Mouse (Mus musculus): ENCODE results near the gene Gdf10. TPM values are rescaled to one million over a fixed set of nuclear protein-coding genes. Genes with fewer than 3 reads are reported as not detected.

Gene Gdf10
- polyA plus RNA-seq, 1 experiment from 2014 or later: 3.0 TPM

DNA sequence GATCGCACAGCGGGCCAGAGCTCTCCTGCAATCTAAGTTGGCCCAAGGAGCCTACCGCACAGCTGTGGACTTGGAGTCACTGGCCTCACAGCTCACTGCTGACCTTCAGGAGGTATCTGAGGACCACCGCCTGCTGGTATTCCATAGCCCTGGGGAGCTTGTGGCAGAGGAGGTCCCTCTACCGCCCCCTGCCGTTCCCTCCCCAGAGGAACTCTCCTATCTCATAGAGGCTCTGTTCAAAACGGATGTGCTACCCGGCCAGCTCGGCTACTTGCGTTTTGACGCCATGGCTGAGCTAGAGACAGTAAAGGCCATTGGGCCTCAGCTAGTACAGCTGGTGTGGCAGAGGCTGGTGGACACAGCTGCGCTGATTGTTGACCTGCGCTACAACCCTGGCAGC is 32.7 kb downstream of the Gdf10 start:
- H3K27ac ChIP-seq (ENCODE audit: low read length): no peak overlapping the region
- H3K4me3 ChIP-seq (replicated peaks; ENCODE audit: low read length): no peak overlapping the region
- H3K27me3 ChIP-seq (replicated peaks; ENCODE audit: control insufficient read depth, insufficient read depth, low read length): no peaks in the 10 kb centered on the region
- no peaks in the 10 kb centered on the region for H3K36me3 ChIP-seq (ENCODE audit: control insufficient read depth, insufficient read depth)
- H3K9me3 ChIP-seq (ENCODE audit: control insufficient read depth, low read length): no peaks in the 10 kb centered on the region
- H3K4me1 ChIP-seq (replicated peaks; ENCODE audit: control insufficient read depth, insufficient read depth, low read length): no peaks in the 10 kb centered on the region
- no peak overlapping the region for H3K9ac ChIP-seq (replicated peaks; ENCODE audit: low read depth, low read length)
- WGBS: 85% methylated on average over 13 of the region's 13 CpGs
- no peak for ATAC-seq
- no peak overlapping the region for H3K4me2 ChIP-seq (ENCODE audit: low read length)

DNA sequence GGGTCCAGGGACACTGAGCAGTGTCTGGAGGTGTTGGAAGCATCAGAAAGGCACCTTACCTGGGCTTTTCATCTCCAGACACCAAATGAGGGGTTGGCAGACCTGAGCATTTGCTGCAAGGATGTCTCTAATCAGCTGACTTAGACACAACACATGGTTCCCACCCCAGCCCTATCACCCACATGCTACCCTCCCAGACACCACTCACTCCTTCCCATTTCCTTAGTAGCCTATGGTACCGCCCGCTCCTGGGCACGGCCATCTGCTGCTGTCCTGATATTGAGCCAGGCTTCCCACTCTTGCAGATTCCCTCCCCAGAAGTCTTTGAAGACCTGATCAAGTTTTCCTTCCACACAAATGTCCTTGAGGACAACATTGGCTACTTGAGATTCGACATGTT is 34.8 kb downstream of the Gdf10 start:
- 96% methylated on average over 4 of the region's 4 CpGs for WGBS
- ATAC-seq: no peak
- H3K27me3 ChIP-seq (replicated peaks; ENCODE audit: control insufficient read depth, insufficient read depth, low read length): no peaks in the 10 kb centered on the region
- H3K27ac ChIP-seq (ENCODE audit: low read length): no peak overlapping the region
- H3K4me3 ChIP-seq (replicated peaks; ENCODE audit: low read length): no peak overlapping the region
- no peaks in the 10 kb centered on the region for H3K9me3 ChIP-seq (ENCODE audit: control insufficient read depth, low read length)
- H3K4me2 ChIP-seq (ENCODE audit: low read length): no peak overlapping the region
- no peaks in the 10 kb centered on the region for H3K4me1 ChIP-seq (replicated peaks; ENCODE audit: control insufficient read depth, insufficient read depth, low read length)
- H3K36me3 ChIP-seq (ENCODE audit: control insufficient read depth, insufficient read depth): no peaks in the 10 kb centered on the region
- no peak overlapping the region for H3K9ac ChIP-seq (replicated peaks; ENCODE audit: low read depth, low read length)

DNA sequence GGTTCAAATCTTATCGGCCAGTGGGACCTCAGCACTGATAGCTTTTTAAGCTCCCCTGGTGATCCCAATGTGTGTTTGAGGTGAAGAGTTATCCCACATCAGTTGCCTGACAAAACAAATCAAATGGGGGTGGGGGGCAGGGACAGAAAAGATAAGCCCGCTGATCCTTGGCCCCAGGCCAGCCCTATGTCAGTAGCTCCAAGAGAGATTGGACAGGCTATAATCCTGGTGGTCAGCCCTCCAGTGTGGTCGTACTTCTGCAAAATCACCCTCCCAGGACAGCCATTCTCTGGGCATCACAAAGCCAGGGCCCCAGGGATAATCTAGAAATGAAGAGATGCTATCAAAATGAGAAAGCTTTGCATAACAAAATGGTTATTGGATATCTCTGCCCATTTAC is 35.5 kb downstream of the Gdf10 start:
- Histone ChIP-seq H3K9me3 (ENCODE audit: control insufficient read depth, low read length) (no peaks in the 10 kb centered on the region), H3K4me2 (ENCODE audit: low read length) (no peak overlapping the region), H3K9ac (replicated peaks; ENCODE audit: low read depth, low read length) (no peak overlapping the region), H3K4me3 (replicated peaks; ENCODE audit: low read length) (no peak overlapping the region), H3K36me3 (ENCODE audit: control insufficient read depth, insufficient read depth) (no peaks in the 10 kb centered on the region), H3K27ac (ENCODE audit: low read length) (no peak overlapping the region), H3K4me1 (replicated peaks; ENCODE audit: control insufficient read depth, insufficient read depth, low read length) (no peaks in the 10 kb centered on the region), H3K27me3 (replicated peaks; ENCODE audit: control insufficient read depth, insufficient read depth, low read length) (no peaks in the 10 kb centered on the region)
- 72% methylated on average over 3 of the region's 3 CpGs for WGBS
- ATAC-seq: no peak

DNA sequence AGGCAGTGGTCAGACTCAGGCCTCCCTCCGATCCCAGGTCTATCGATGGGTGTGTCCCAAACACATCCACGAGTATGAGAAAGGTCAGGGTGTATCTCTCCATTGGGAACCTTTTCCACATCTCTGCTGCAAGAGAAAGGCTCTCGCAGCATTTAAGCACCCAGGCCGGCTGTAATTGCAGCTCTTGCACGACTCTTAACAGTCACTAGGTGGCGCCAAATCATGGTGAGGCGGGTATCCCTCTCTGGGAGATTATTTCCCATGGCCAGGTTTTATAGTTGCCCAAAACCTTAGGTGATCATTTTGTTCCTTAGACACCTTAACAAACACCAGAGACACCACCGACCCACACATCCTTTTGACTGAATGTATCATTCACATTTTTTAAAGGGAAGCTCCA is 36.0 kb downstream of the Gdf10 start:
- 12% methylated on average over 9 of the region's 9 CpGs for WGBS
- Histone ChIP-seq H3K4me1 (replicated peaks; ENCODE audit: control insufficient read depth, insufficient read depth, low read length) (no peaks in the 10 kb centered on the region), H3K27ac (ENCODE audit: low read length) (no peak overlapping the region), H3K4me2 (ENCODE audit: low read length) (no peak overlapping the region), H3K36me3 (ENCODE audit: control insufficient read depth, insufficient read depth) (no peaks in the 10 kb centered on the region), H3K9ac (replicated peaks; ENCODE audit: low read depth, low read length) (no peak overlapping the region), H3K27me3 (replicated peaks; ENCODE audit: control insufficient read depth, insufficient read depth, low read length) (no peaks in the 10 kb centered on the region), H3K9me3 (ENCODE audit: control insufficient read depth, low read length) (no peaks in the 10 kb centered on the region), H3K4me3 (replicated peaks; ENCODE audit: low read length) (no peak overlapping the region)
- ATAC-seq: 0 out of 2 replicates have a peak, but pooled peaks have one; percentile 38

DNA sequence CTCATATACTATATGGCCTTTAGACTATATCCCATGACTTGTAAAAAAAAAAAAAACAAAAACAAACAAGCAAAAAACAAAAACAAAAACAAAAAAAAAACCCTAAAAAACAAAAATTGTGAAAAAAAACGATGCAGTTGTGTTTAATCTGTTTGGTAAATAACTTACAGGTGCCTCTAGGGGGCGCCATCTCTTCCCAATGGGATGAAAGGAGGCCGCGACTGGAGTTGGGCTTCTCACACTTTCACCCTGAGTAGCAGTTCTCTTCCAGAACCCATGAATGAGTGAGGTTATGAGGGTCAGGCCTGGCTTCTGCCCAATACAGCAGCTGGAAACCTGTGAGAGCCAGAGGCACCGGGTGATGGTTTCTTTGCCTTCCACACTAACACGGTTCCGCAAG is 42.3 kb downstream of the Gdf10 start:
- no peak overlapping the region for H3K27ac ChIP-seq (ENCODE audit: low read length)
- no peak overlapping the region for H3K4me3 ChIP-seq (replicated peaks; ENCODE audit: low read length)
- H3K4me2 ChIP-seq (ENCODE audit: low read length): no peak overlapping the region
- ATAC-seq: no peak
- 73% methylated on average over 7 of the region's 7 CpGs for WGBS
- H3K9me3 ChIP-seq (ENCODE audit: control insufficient read depth, low read length): no peaks in the 10 kb centered on the region
- no peaks in the 10 kb centered on the region for H3K4me1 ChIP-seq (replicated peaks; ENCODE audit: control insufficient read depth, insufficient read depth, low read length)
- H3K9ac ChIP-seq (replicated peaks; ENCODE audit: low read depth, low read length): no peak overlapping the region
- H3K27me3 ChIP-seq (replicated peaks; ENCODE audit: control insufficient read depth, insufficient read depth, low read length): no peaks in the 10 kb centered on the region
- no peaks in the 10 kb centered on the region for H3K36me3 ChIP-seq (ENCODE audit: control insufficient read depth, insufficient read depth)

DNA sequence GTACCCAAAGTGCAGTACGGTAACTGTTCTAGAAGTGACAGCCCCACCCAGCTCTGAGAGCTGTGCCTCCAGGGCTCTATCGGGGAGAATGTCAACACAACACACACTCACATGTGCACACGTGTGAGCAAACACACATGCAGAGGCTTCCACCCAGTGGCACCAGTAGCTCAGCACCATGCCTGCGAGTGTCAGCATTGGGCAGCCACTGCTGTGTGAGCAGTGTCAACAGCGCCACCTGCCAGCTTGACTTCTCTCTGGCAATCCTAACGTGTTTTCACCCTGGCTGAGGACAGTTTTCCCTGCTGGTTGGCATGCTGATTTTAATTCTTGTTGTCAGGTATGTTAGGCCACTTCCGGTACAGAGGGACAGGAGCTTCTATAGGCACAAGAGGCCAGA is 49.3 kb downstream of the Gdf10 start:
- Histone ChIP-seq H3K9me3 (ENCODE audit: control insufficient read depth, low read length) (no peaks in the 10 kb centered on the region), H3K4me2 (ENCODE audit: low read length) (no peak overlapping the region), H3K4me1 (replicated peaks; ENCODE audit: control insufficient read depth, insufficient read depth, low read length) (no peaks in the 10 kb centered on the region), H3K36me3 (ENCODE audit: control insufficient read depth, insufficient read depth) (no peaks in the 10 kb centered on the region), H3K27ac (ENCODE audit: low read length) (no peak overlapping the region), H3K9ac (replicated peaks; ENCODE audit: low read depth, low read length) (no peak overlapping the region), H3K27me3 (replicated peaks; ENCODE audit: control insufficient read depth, insufficient read depth, low read length) (no peaks in the 10 kb centered on the region), H3K4me3 (replicated peaks; ENCODE audit: low read length) (no peak overlapping the region)
- WGBS: 47% methylated on average over 7 of the region's 7 CpGs
- ATAC-seq: no peak

DNA sequence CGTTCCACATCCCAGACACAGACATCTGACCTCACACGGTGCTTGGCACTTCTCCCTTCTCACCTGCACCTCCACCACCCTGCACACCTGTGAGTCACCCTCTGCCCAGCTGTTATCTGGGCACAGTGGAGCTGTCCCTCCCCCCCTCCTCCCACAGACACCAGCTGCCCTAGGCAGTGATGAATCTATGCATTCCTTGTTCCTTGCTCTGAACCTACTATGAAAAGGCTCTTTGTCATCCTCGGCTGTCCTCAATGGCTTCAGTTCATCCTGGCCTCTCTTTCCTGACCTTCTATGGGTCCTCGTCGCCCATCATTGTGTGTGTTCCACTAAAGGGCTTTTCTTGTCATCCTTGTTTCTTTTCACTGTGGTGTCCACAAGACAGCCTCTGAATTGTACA is 51.4 kb downstream of the Gdf10 start:
- whole genome bisulfite sequencing: 63% methylated on average over 5 of the region's 5 CpGs
- peaks cover 8% of the 10 kb centered on the region for H3K4me1 ChIP-seq (replicated peaks; ENCODE audit: control insufficient read depth, insufficient read depth, low read length)
- no peak overlapping the region for H3K9ac ChIP-seq (replicated peaks; ENCODE audit: low read depth, low read length)
- ATAC-seq: no peak
- no peaks in the 10 kb centered on the region for H3K36me3 ChIP-seq (ENCODE audit: control insufficient read depth, insufficient read depth)
- H3K4me2 ChIP-seq (ENCODE audit: low read length): no peak overlapping the region
- H3K27ac ChIP-seq (ENCODE audit: low read length): no peak overlapping the region
- H3K4me3 ChIP-seq (replicated peaks; ENCODE audit: low read length): no peak overlapping the region
- no peaks in the 10 kb centered on the region for H3K27me3 ChIP-seq (replicated peaks; ENCODE audit: control insufficient read depth, insufficient read depth, low read length)
- H3K9me3 ChIP-seq (ENCODE audit: control insufficient read depth, low read length): no peaks in the 10 kb centered on the region

DNA sequence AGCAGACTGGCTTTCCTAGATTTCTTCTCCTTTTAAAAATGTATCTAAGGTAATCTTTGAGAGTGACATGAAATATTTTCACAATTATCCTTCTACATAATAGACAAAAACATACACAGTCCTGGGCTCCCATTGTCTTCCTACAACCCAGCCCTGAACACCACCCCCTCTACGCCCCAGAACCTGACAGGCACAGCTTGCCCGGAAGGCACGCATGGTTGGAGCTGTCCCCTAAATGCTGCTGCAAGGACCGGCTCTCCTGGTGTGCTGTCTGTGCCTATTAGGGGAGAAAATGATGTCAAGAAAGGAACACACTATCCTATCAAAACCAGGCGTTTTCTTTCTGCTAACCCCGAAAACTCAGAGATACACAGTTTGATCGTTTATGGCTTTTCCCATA is 54.4 kb downstream of the Gdf10 start:
- H3K27ac ChIP-seq (ENCODE audit: low read length): no peak overlapping the region
- WGBS: 38% methylated on average over 7 of the region's 7 CpGs
- peaks cover 8% of the 10 kb centered on the region for H3K4me1 ChIP-seq (replicated peaks; ENCODE audit: control insufficient read depth, insufficient read depth, low read length)
- ATAC-seq: no peak
- no peak overlapping the region for H3K4me2 ChIP-seq (ENCODE audit: low read length)
- no peaks in the 10 kb centered on the region for H3K9me3 ChIP-seq (ENCODE audit: control insufficient read depth, low read length)
- no peak overlapping the region for H3K4me3 ChIP-seq (replicated peaks; ENCODE audit: low read length)
- H3K27me3 ChIP-seq (replicated peaks; ENCODE audit: control insufficient read depth, insufficient read depth, low read length): no peaks in the 10 kb centered on the region
- no peaks in the 10 kb centered on the region for H3K36me3 ChIP-seq (ENCODE audit: control insufficient read depth, insufficient read depth)
- no peak overlapping the region for H3K9ac ChIP-seq (replicated peaks; ENCODE audit: low read depth, low read length)

DNA sequence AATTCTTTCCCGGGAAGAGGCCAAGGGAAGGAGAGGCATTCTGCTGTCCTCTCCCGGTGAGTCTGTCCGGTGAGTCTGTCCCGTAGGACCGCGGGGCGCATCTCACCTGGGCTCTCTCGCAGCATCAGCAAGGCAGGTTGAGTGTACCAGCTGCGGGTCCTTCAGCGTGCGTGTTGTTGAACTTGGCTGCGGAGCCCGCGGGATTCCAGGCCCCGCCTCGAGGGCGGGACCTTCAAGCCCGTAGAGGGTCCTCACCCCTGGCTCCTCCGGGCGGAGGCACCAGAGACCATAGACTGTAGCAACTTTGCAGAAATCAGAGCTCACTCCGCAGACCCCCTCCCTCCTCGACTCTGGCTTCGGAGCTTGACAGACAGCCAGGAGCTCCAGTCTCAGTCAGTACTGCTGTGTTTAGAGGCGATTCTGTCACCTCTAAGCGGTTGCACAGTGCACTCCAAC is 55.2 kb downstream of the Gdf10 start, which contains the start of gene Zfp488:
TSS of gene Zfp488 (minus strand) at position 161 of the 456 bp plus-strand sequence.
- no peaks in the 10 kb centered on the region for H3K9me3 ChIP-seq (ENCODE audit: control insufficient read depth, low read length)
- 4% methylated on average over 25 of the region's 25 CpGs for WGBS
- no peaks in the 10 kb centered on the region for H3K36me3 ChIP-seq (ENCODE audit: control insufficient read depth, insufficient read depth)
- peak; percentile 77 for ATAC-seq
- no peak within 1 kb of the TSS for H3K27ac ChIP-seq (ENCODE audit: low read length)
- peak within 1 kb of the TSS; percentile 45 for H3K9ac ChIP-seq (replicated peaks; ENCODE audit: low read depth, low read length)
- no peaks in the 10 kb centered on the region for H3K27me3 ChIP-seq (replicated peaks; ENCODE audit: control insufficient read depth, insufficient read depth, low read length)
- peaks cover 8% of the 10 kb centered on the region for H3K4me1 ChIP-seq (replicated peaks; ENCODE audit: control insufficient read depth, insufficient read depth, low read length)
- H3K4me2 ChIP-seq (ENCODE audit: low read length): peak within 1 kb of the TSS; percentile 68
- H3K4me3 ChIP-seq (replicated peaks; ENCODE audit: low read length): peak within 1 kb of the TSS; percentile 41
